Mouse (Mus musculus) heart, embryonic 13.5 days (tissue): ENCODE data around the gene Klhdc3. TPM values are rescaled to one million over a fixed set of nuclear protein-coding genes. Genes with fewer than 3 reads are reported as not detected.
A peak's percentile ranks its signal among the peaks of the same experiment; 100 is the strongest.

Experiments
- ATAC-seq: fragments of 200-750 bp; cut with Nextera tagmentation; 2 replicates; pipeline ENCODE4 v1.8.0; 2017; ENCODE audit warnings: moderate TSS enrichment; ENCODE audit not compliant: insufficient number of reproducible peaks, low FRiP score, low TSS enrichment; ENCODE audit errors: extremely low read depth
- H3K27ac ChIP-seq: fragments of 300-500 bp; sonication (generic); replicated peaks from 2 replicates; pipeline ENCODE4 v1.5.1; 2015; ENCODE audit warnings: moderate library complexity, mild to moderate bottlenecking, inconsistent platforms
- H3K27me3 ChIP-seq: fragments of 300-500 bp; sonication (generic); replicated peaks from 2 replicates; pipeline ENCODE4 v1.6.1; 2015; ENCODE audit warnings: mild to moderate bottlenecking, inconsistent platforms
- H3K36me3 ChIP-seq: fragments of 300-500 bp; sonication (generic); 2 replicates; pipeline ENCODE4 v1.6.1; 2015; ENCODE audit warnings: mild to moderate bottlenecking, inconsistent platforms
- H3K4me1 ChIP-seq: fragments of 300-500 bp; sonication (generic); 2 replicates; pipeline ENCODE4 v1.6.1; 2015; ENCODE audit warnings: inconsistent platforms
- H3K4me2 ChIP-seq: fragments of 300-500 bp; sonication (generic); 2 replicates; pipeline ENCODE4 v1.6.1; 2015; ENCODE audit warnings: inconsistent platforms, mild to moderate bottlenecking, moderate library complexity
- H3K4me3 ChIP-seq: fragments of 300-500 bp; sonication (generic); 2 replicates; pipeline ENCODE4 v1.5.1; 2015; ENCODE audit warnings: moderate library complexity, mild to moderate bottlenecking, inconsistent platforms
- H3K9ac ChIP-seq: fragments of 300-500 bp; sonication (generic); 2 replicates; pipeline ENCODE4 v1.6.1; 2015; ENCODE audit warnings: inconsistent platforms, mild to moderate bottlenecking, moderate library complexity
- H3K9me3 ChIP-seq: fragments of 300-500 bp; sonication (generic); 2 replicates; pipeline ENCODE4 v1.6.1; 2016; ENCODE audit warnings: inconsistent platforms
- WGBS: fragments of 180-500 bp; shearing (Covaris S2); methylation state at CpG from one replicate; pipeline ENCODE4 v1.1.7; 2015; ENCODE audit warnings: mixed read lengths; 5-methylcytosine and 5-hydroxymethylcytosine counted together
- polyA plus RNA-seq: library from polyadenylated mRNA; unstranded; fragments of >200 nt; fragmentation: Nextera tagmentation; extraction: Ambion mirVana; gene quantifications from 2 replicates; pipeline ENCODE4 v1.2.1, GENCODE M21; 2015

The Klhdc3 gene
- 136 and 148 TPM in 2 replicates for polyA plus RNA-seq

DNA sequence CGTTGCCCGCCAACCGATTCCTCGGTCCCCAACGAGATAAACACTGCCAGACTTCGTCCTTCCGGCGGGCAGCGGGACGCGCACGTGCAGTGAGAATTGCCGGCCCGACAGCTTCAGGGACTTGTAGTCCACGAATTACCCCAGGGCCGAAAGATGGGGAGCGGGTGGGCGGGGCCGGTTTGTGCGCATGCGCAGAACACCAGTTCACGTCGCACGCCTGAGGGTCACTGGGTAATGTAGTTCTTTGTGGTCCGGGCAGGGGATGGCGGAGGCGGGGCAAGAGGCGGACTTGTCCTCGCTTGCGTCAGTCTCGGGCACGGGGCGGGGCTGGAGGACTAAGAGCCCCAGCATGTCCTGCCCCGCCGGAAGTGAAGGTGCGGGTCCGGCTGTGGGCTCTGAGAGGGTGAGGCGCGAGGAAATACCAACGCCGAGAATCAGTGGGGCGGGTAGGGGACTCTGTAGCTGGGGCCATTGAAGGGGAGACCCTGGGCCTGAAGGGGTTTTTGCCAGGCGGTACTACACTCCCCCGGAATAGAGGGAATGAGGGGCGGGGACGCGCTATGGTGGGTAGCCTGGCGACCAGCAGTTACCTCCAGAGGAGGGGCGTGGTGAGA lies at the start of gene Klhdc3:
TSS of gene Klhdc3 (minus strand) at position 155 of the 614 bp plus-strand sequence.
- Histone ChIP-seq H3K9me3 (no peaks in the 10 kb centered on the region), H3K9ac (peak within 1 kb of the TSS; percentile 96), H3K4me1 (peaks cover 40% of the 10 kb centered on the region), H3K4me3 (peak within 1 kb of the TSS; percentile 97), H3K27ac (peak within 1 kb of the TSS; percentile 96), H3K4me2 (peak within 1 kb of the TSS; percentile 87), H3K27me3 (no peaks in the 10 kb centered on the region), H3K36me3 (peaks cover 62% of the 10 kb centered on the region)
- peak; percentile 98 for ATAC-seq
- WGBS, result 0% methylated on average over 49 of the region's 49 CpGs

DNA sequence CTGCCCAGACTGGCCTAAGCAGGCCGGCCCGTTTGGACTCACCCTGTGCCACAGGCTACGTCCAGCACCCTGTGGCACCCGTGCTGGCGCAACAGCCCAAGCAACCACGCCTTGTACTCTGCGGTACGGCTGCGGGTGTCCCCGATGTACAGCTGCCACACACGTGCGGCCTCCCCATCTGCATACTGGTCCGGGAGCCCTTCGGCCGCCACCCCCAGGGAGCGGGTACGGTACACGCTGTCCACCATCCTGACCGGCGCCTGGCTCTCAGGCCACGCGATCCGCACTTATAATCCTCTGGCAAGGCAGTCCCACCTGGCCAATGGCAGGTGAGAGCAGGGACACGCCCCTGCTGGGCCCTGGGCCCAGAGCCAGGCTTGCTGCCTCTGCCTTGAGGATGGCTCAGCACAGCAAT lies 48.2 kb upstream of the Klhdc3 start, which contains the start of gene Gnmt:
TSS of gene Gnmt (minus strand) at position 265 of the 415 bp plus-strand sequence.
- Histone ChIP-seq H3K4me3 (peak within 1 kb of the TSS; percentile 15; the same call in 1 of the 2 replicates), H3K4me1 (peaks cover 33% of the 10 kb centered on the region), H3K36me3 (peaks cover 16% of the 10 kb centered on the region), H3K27me3 (peaks cover 29% of the 10 kb centered on the region), H3K9ac (peak within 1 kb of the TSS; percentile 42), H3K9me3 (no peaks in the 10 kb centered on the region), H3K4me2 (peak within 1 kb of the TSS; percentile 44), H3K27ac (no peak within 1 kb of the TSS)
- ATAC-seq, result no peak
- 18% methylated on average over 24 of the region's 24 CpGs for WGBS

DNA sequence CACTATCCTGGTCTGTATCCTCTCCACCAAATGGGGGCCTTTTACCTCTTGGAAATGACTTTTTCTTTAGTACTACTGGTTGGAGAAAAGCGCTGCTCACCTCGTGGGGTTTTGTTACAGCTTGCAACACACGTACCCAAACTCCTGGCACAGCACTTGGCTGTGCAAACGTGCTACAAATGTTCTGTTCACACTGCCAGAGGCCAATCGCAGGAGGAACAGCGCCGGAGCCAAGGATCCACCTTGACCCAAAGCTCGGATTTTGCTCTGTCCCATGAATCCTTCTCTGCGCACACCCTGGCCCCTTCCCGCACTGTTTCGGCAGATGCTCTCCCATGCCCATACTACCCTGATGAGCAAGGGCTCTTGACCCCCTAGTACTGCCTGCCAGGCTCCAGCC lies 47.8 kb upstream of the Klhdc3 start:
- Histone ChIP-seq H3K27me3 (peaks cover 29% of the 10 kb centered on the region), H3K4me1 (peaks cover 33% of the 10 kb centered on the region), H3K9me3 (no peaks in the 10 kb centered on the region), H3K4me3 (no peak overlapping the region), H3K4me2 (peak overlapping the region; percentile 44), H3K9ac (peak overlapping the region; percentile 42; the same call in 1 of the 2 replicates), H3K27ac (no peak overlapping the region), H3K36me3 (peaks cover 20% of the 10 kb centered on the region)
- no peak for ATAC-seq
- WGBS, result 40% methylated on average over 11 of the region's 11 CpGs

DNA sequence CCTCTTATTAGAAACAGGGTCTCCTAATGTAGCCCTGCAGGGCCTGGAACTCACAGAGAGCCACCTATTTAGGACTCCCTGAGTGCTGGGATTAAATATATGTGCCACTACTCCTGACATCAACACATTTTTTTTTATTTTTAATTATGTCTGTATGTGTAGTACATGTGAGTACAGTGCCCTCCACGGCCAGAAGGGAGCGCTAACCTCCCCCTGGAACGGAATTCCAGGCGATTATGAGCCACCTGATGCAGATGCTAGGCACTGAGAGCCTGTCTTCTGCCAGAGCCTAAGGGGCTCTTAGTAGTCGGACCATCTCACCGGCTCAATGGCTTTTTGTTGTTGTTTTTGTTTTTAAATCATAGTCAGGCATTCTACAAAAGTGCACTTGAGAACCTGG lies 47.3 kb upstream of the Klhdc3 start:
- peaks cover 25% of the 10 kb centered on the region for H3K36me3 ChIP-seq
- no peak overlapping the region for H3K27ac ChIP-seq
- WGBS, result 30% methylated on average over 6 of the region's 6 CpGs
- peaks cover 29% of the 10 kb centered on the region for H3K27me3 ChIP-seq
- H3K9ac ChIP-seq, result no peak overlapping the region
- no peaks in the 10 kb centered on the region for H3K9me3 ChIP-seq
- no peak for ATAC-seq
- peaks cover 33% of the 10 kb centered on the region for H3K4me1 ChIP-seq
- H3K4me3 ChIP-seq, result no peak overlapping the region
- H3K4me2 ChIP-seq, result no peak overlapping the region

DNA sequence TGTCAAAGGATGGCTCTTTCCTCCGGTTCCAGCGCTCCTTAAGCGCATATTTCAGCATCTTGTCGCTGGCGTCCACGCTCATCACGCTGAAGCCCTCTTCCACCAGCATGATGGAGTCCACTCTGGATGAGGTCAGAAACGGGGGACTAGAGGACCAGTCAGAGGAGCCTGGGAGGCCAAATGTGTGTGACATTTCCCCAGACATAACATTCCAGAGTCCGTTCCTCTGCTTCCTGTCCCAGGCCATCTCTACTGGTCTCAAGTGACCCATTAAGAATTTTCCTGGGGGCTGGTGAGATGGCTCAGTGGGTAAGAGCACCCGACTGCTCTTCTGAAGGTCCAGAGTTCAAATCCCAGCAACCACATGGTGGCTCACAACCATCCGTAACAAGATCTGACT lies 46.6 kb upstream of the Klhdc3 start:
- H3K36me3 ChIP-seq, result peaks cover 29% of the 10 kb centered on the region
- no peaks in the 10 kb centered on the region for H3K9me3 ChIP-seq
- no peak overlapping the region for H3K27ac ChIP-seq
- H3K27me3 ChIP-seq, result peaks cover 29% of the 10 kb centered on the region
- H3K4me3 ChIP-seq, result no peak overlapping the region
- H3K4me1 ChIP-seq, result peaks cover 33% of the 10 kb centered on the region
- WGBS, result 87% methylated on average over 11 of the region's 11 CpGs
- no peak overlapping the region for H3K9ac ChIP-seq
- no peak overlapping the region for H3K4me2 ChIP-seq
- no peak for ATAC-seq

DNA sequence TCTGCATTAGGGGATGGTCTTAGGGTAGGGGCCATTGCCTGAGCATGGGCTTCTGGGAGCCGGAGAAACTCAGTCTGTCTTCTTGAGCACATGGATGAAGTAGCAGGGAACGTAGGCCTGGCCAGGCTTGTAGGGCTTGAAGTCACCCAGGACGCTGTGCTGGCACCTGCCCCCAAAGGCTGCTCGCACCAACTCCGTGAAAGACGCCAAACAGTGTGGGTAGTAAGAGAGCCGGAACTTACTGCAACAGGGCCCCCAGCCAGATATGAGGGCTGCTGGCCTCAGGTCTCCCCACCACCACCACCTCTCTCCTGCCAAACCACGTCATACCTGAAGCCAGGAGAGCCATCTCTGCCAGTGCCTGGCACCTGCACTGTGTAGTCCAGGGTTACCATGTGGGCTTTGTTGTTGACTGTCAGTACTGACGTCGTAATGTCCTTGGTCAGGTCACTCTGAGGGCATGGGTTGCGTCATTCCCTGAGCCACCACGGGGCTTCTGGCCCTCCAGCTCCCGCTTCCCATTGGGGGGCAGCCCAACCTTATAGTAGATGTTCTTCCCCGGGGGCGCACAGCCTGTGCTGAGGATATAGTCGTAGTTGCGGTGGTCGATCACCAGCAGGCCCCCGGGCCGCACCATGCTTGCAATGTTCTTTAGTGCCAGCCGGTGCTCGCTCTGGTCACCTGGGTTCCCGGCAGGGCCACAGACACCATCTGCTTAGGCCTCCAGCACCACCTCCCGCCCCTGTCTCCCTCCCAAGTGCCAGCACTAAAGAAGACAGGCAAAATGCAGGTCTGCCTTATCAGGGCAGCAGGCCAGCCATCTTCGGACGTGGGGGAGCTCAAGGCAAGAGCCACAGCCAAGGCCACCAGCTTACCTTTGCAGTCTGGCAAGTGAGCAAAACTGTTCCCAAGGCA lies 45.3 kb upstream of the Klhdc3 start:
- no peak overlapping the region for H3K4me2 ChIP-seq
- no peaks in the 10 kb centered on the region for H3K9me3 ChIP-seq
- no peak overlapping the region for H3K4me3 ChIP-seq
- H3K27ac ChIP-seq, result no peak overlapping the region
- 84% methylated on average over 26 of the region's 26 CpGs for WGBS
- peaks cover 33% of the 10 kb centered on the region for H3K4me1 ChIP-seq
- H3K36me3 ChIP-seq, result peaks cover 41% of the 10 kb centered on the region
- 0 out of 2 replicates have a peak overlapping the region, but pooled peaks have one; percentile 19 for H3K9ac ChIP-seq
- peaks cover 29% of the 10 kb centered on the region for H3K27me3 ChIP-seq
- no peak for ATAC-seq

DNA sequence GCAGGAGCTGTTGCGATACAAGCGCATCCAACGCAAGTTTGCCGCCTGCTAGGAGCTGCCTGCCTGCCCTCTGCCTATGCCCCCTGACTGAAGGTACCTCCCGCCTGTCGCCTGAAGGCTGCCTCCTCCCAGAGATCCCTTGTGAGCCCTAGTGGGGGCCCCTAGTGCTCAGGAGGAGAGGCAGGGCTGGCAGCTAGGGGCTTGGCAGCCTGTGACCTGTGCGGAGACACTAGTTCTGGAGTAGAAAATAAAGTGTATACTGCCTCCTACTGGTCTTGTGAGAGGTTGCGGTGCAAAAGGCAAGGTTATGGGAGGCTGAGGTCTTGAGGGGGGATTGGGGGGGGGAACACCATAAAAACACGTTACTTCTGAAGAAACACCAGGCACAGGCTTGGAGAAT lies 44.6 kb upstream of the Klhdc3 start:
- no peak overlapping the region for H3K4me3 ChIP-seq

DNA sequence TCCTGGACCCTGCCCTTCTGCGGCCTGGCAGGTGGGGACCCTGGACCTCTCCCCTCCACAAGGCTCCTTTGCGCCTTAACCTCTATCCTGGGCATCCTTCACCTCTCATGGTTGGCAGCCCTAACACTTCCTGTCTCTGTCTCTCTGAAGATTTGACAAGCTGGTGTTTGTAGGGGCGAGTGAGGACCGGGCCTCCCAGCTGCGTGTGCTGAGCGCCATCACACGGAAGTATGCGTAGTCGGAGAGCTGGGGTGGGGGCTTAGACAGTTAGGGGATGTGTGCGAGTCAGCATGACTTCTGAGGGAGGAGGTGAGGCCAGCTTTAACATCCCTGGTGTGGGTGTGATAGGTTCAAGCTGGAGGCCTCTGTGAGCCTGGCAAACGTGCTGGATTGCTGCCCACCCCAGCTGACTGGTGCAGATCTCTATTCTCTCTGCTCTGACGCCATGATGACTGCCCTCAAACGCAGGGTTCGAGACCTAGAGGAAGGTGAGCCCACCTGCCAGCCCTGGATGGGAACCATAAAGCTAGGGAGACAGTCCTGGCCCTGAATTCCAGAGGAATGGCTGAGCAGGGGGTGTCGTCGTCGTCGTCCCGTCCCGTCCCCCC lies 43.9 kb upstream of the Klhdc3 start:
- WGBS, result 76% methylated on average over 15 of the region's 20 CpGs
- Histone ChIP-seq H3K4me3 (no peak overlapping the region), H3K36me3 (peaks cover 47% of the 10 kb centered on the region), H3K27ac (no peak overlapping the region), H3K9ac (0 out of 2 replicates have a peak overlapping the region, but pooled peaks have one; percentile 24), H3K9me3 (no peaks in the 10 kb centered on the region), H3K4me2 (no peak overlapping the region), H3K4me1 (peaks cover 33% of the 10 kb centered on the region), H3K27me3 (peaks cover 19% of the 10 kb centered on the region)
- no peak for ATAC-seq

More for the DNA sequence above, 44.6 kb upstream of the Klhdc3 start:
- H3K4me2 ChIP-seq, result no peak overlapping the region
- H3K9me3 ChIP-seq, result no peaks in the 10 kb centered on the region
- H3K4me1 ChIP-seq, result peaks cover 33% of the 10 kb centered on the region
- H3K36me3 ChIP-seq, result peaks cover 47% of the 10 kb centered on the region
- H3K9ac ChIP-seq, result no peak overlapping the region
- WGBS, result 48% methylated on average over 9 of the region's 9 CpGs
- no peak for ATAC-seq
- H3K27ac ChIP-seq, result no peak overlapping the region
- peaks cover 26% of the 10 kb centered on the region for H3K27me3 ChIP-seq

DNA sequence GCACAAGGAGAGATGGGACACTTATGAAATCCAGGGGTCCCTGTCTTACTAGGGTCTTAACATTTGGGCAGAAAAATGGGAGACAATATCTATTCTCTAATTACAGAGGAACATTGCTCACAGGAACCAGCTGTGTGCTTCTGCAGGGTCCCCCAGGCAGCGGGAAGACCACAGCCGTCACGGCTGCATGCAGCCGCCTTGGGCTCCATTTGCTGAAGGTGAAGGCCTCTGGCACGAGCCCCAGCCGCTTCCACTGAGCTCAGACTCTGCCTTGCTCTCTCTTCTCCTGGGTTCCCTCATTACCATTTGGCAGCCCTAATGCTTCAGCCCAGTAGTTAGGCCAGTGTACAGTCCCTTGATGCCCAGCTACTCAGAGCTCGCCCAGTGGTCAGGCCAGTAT lies 40.4 kb upstream of the Klhdc3 start:
- peaks cover 62% of the 10 kb centered on the region for H3K36me3 ChIP-seq
- no peaks in the 10 kb centered on the region for H3K9me3 ChIP-seq
- no peak overlapping the region for H3K27ac ChIP-seq
- no peak overlapping the region for H3K9ac ChIP-seq
- no peak overlapping the region for H3K4me2 ChIP-seq
- no peak for ATAC-seq
- H3K27me3 ChIP-seq, result no peaks in the 10 kb centered on the region
- 82% methylated on average over 7 of the region's 7 CpGs for WGBS
- H3K4me1 ChIP-seq, result peaks cover 11% of the 10 kb centered on the region
- H3K4me3 ChIP-seq, result no peak overlapping the region

DNA sequence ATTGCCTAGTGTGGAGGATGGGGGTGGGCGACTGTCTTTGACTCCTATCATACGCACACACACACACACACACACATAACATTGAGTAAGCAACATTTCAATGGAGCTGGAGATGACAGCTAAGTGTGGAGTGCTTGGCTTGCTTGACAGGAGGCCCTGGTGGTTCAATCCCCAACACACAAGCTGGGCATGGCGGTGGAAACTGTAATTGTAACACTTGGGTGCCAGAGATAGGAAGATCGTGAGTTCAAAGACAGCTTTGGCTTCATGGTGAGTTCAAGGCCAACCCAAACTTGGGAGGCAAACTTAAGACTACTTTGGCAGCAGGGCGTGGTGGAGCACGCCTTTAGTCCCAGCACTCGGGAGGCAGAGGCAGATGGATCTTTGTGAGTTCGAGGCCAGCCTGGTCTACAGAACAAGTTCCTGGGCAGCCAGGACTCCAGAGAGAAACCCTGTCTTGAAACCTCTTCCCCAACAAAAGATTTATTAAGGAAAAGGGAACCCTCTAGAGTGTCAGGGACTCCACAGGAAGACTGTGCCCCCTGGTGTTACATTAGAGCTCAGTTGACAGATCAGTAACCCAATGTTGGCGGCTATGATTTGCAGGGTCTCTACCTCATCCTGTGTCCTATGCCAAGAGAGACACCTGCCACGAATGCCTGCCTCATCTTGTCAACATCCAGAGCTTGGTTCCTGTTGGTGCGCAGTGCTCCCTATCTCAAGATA lies 34.2 kb upstream of the Klhdc3 start:
- ATAC-seq, result no peak
- WGBS, result 93% methylated on average over 11 of the region's 11 CpGs
- H3K9me3 ChIP-seq, result no peaks in the 10 kb centered on the region

More for the DNA sequence above, 34.2 kb upstream of the Klhdc3 start:
- Histone ChIP-seq H3K4me2 (no peak overlapping the region), H3K27me3 (no peaks in the 10 kb centered on the region), H3K36me3 (peaks cover 46% of the 10 kb centered on the region), H3K4me1 (peaks cover 15% of the 10 kb centered on the region), H3K27ac (no peak overlapping the region), H3K9ac (no peak overlapping the region), H3K4me3 (no peak overlapping the region)
